Mouse (Mus musculus) neural tube, embryonic 14.5 days (tissue): ENCODE results near the gene Acbd4. TPM values are rescaled to one million over a fixed set of nuclear protein-coding genes. Genes with fewer than 3 reads are reported as not detected.

Experiments
- ATAC-seq: fragments of 200-750 bp; cut with Nextera tagmentation; 2 replicates; pipeline ENCODE4 v1.8.0; 2017; ENCODE audit warnings: low read depth, mild to moderate bottlenecking, moderate TSS enrichment, moderate library complexity
- H3K27ac ChIP-seq: fragments of 300-500 bp; sonication (generic); 2 replicates; pipeline ENCODE4 v1.5.1; 2014; ENCODE audit warnings: low read depth, mild to moderate bottlenecking, control low read depth, low read length, moderate library complexity, mixed read lengths
- H3K27me3 ChIP-seq: fragments of 300-500 bp; sonication (generic); 2 replicates; pipeline ENCODE4 v1.6.1; 2014; ENCODE audit warnings: low read length; ENCODE audit not compliant: control insufficient read depth, insufficient read depth
- H3K36me3 ChIP-seq: fragments of 300-500 bp; sonication (generic); 2 replicates; pipeline ENCODE4 v1.6.1; 2014; ENCODE audit warnings: low read length, mixed read lengths; ENCODE audit not compliant: control insufficient read depth, insufficient read depth
- H3K4me1 ChIP-seq: fragments of 300-500 bp; sonication (generic); 2 replicates; pipeline ENCODE4 v1.6.1; 2014; ENCODE audit warnings: low read length; ENCODE audit not compliant: control insufficient read depth, insufficient read depth
- H3K4me2 ChIP-seq: fragments of 300-500 bp; sonication (generic); 2 replicates; pipeline ENCODE4 v1.6.1; 2014; ENCODE audit warnings: mild to moderate bottlenecking, low read depth, low read length, control low read depth
- H3K4me3 ChIP-seq: fragments of 300-500 bp; sonication (generic); 2 replicates; pipeline ENCODE4 v1.5.1; 2014; ENCODE audit warnings: low read depth, low read length, control low read depth, mixed read lengths
- H3K9ac ChIP-seq: fragments of 300-500 bp; sonication (generic); replicated peaks from 2 replicates; pipeline ENCODE4 v1.6.1; 2014; ENCODE audit warnings: low read depth, mild to moderate bottlenecking, control low read depth, low read length, mixed read lengths
- H3K9me3 ChIP-seq: fragments of 300-500 bp; sonication (generic); 2 replicates; pipeline ENCODE4 v1.6.1; 2016; ENCODE audit warnings: low read length; ENCODE audit not compliant: control insufficient read depth
- WGBS: fragments of 180-500 bp; shearing (Covaris S2); extraction: QIAGEN DNeasy Blood & Tissue Kit; methylation state at CpG from one replicate; pipeline ENCODE4 v1.1.7; 2014; 5-methylcytosine and 5-hydroxymethylcytosine counted together
- polyA plus RNA-seq: library from polyadenylated mRNA; unstranded; fragments of >200 nt; fragmentation: Nextera tagmentation; extraction: Ambion mirVana; gene quantifications from 2 replicates; pipeline ENCODE4 v1.2.1, GENCODE M21; 2014

The Acbd4 gene
- polyA plus RNA-seq, 1 experiment from 2014 or later: 8.1 TPM

GRCm38 (mm10) chr11:103096979-103097894, 4.2 kb upstream of the Acbd4 start:
- WGBS: 26% methylated on average over 22 of the region's 22 CpGs
- Histone ChIP-seq H3K4me2 (no peak overlapping the region), H3K4me3 (no peak overlapping the region), H3K9me3 (no peaks in the 10 kb centered on the region), H3K27me3 (peaks cover 14% of the 10 kb centered on the region; the same call in 1 of the 2 replicates), H3K27ac (no peak overlapping the region), H3K9ac (no peak overlapping the region), H3K36me3 (no peaks in the 10 kb centered on the region), H3K4me1 (peaks cover 6% of the 10 kb centered on the region; the same call in 1 of the 2 replicates)
- ATAC-seq: no peak

GRCm38 (mm10) chr11:103098531-103099190, 2.8 kb upstream of the Acbd4 start:
- H3K4me2 ChIP-seq: no peak overlapping the region
- H3K27ac ChIP-seq: no peak overlapping the region
- no peaks in the 10 kb centered on the region for H3K9me3 ChIP-seq
- WGBS: 63% methylated on average over 11 of the region's 11 CpGs
- no peak for ATAC-seq
- H3K4me1 ChIP-seq: peaks cover 12% of the 10 kb centered on the region; the same call in 1 of the 2 replicates
- H3K36me3 ChIP-seq: no peaks in the 10 kb centered on the region
- no peak overlapping the region for H3K4me3 ChIP-seq
- H3K9ac ChIP-seq: no peak overlapping the region
- H3K27me3 ChIP-seq: peaks cover 17% of the 10 kb centered on the region; the same call in 1 of the 2 replicates

- WGBS: 66% methylated on average over 12 of the region's 12 CpGs
- Histone ChIP-seq H3K4me1 (peaks cover 12% of the 10 kb centered on the region; the same call in 1 of the 2 replicates), H3K4me3 (no peak overlapping the region), H3K27me3 (peaks cover 17% of the 10 kb centered on the region; the same call in 1 of the 2 replicates), H3K9ac (no peak overlapping the region), H3K9me3 (no peaks in the 10 kb centered on the region), H3K36me3 (no peaks in the 10 kb centered on the region), H3K4me2 (no peak overlapping the region), H3K27ac (no peak overlapping the region)
- ATAC-seq: no peak
Observed at GRCm38 (mm10) chr11:103099352-103099940, 2.0 kb upstream of the Acbd4 start.

- no peak for ATAC-seq
- Histone ChIP-seq H3K9me3 (no peaks in the 10 kb centered on the region), H3K9ac (no peak overlapping the region), H3K4me1 (peaks cover 12% of the 10 kb centered on the region; the same call in 1 of the 2 replicates), H3K4me2 (no peak overlapping the region), H3K36me3 (no peaks in the 10 kb centered on the region), H3K4me3 (no peak overlapping the region), H3K27ac (no peak overlapping the region), H3K27me3 (peaks cover 17% of the 10 kb centered on the region; the same call in 1 of the 2 replicates)
- WGBS: 72% methylated on average over 8 of the region's 8 CpGs
Observed at GRCm38 (mm10) chr11:103100361-103100760, 1.1 kb upstream of the Acbd4 start.

- ATAC-seq: peak; percentile 50; the same call in 1 of the 2 replicates
- WGBS: 2% methylated on average over 30 of the region's 30 CpGs
- peaks cover 17% of the 10 kb centered on the region; the same call in 1 of the 2 replicates for H3K27me3 ChIP-seq
Observed at GRCm38 (mm10) chr11:103101866-103102501, 502 bp downstream of the Acbd4 start.

GRCm38 (mm10) chr11:103102725-103103349, 1.4 kb downstream of the Acbd4 start:
- no peaks in the 10 kb centered on the region for H3K9me3 ChIP-seq
- peak overlapping the region; percentile 33 for H3K4me3 ChIP-seq
- H3K36me3 ChIP-seq: no peaks in the 10 kb centered on the region
- H3K27me3 ChIP-seq: peaks cover 17% of the 10 kb centered on the region; the same call in 1 of the 2 replicates
- 0 out of 2 replicates have a peak overlapping the region, but pooled peaks have one; percentile 16 for H3K9ac ChIP-seq
- under 1% methylated on average over 35 of the region's 35 CpGs for WGBS
- no peak overlapping the region for H3K27ac ChIP-seq
- ATAC-seq: peak; percentile 79
- peak overlapping the region; percentile 57 for H3K4me2 ChIP-seq
- peaks cover 12% of the 10 kb centered on the region; the same call in 1 of the 2 replicates for H3K4me1 ChIP-seq

More at GRCm38 (mm10) chr11:103101866-103102501, 502 bp downstream of the Acbd4 start:
- peak overlapping the region; percentile 33 for H3K4me3 ChIP-seq
- peaks cover 12% of the 10 kb centered on the region; the same call in 1 of the 2 replicates for H3K4me1 ChIP-seq
- no peaks in the 10 kb centered on the region for H3K36me3 ChIP-seq
- H3K9me3 ChIP-seq: no peaks in the 10 kb centered on the region
- peak overlapping the region; percentile 41 for H3K9ac ChIP-seq
- peak overlapping the region; percentile 57 for H3K4me2 ChIP-seq
- no peak overlapping the region for H3K27ac ChIP-seq

- ATAC-seq: no peak
- peaks cover 12% of the 10 kb centered on the region; the same call in 1 of the 2 replicates for H3K4me1 ChIP-seq
Observed at GRCm38 (mm10) chr11:103103621-103104020, 2.1 kb downstream of the Acbd4 start.

GRCm38 (mm10) chr11:103104469-103104868, 3.0 kb downstream of the Acbd4 start:
- 75% methylated on average over 7 of the region's 7 CpGs for WGBS
- Histone ChIP-seq H3K36me3 (no peaks in the 10 kb centered on the region), H3K9ac (no peak overlapping the region), H3K4me3 (no peak overlapping the region), H3K4me1 (peaks cover 12% of the 10 kb centered on the region; the same call in 1 of the 2 replicates), H3K27me3 (peaks cover 14% of the 10 kb centered on the region; the same call in 1 of the 2 replicates), H3K9me3 (no peaks in the 10 kb centered on the region), H3K27ac (no peak overlapping the region), H3K4me2 (no peak overlapping the region)
- no peak for ATAC-seq

More at GRCm38 (mm10) chr11:103103621-103104020, 2.1 kb downstream of the Acbd4 start:
- Histone ChIP-seq H3K4me2 (no peak overlapping the region), H3K27me3 (peaks cover 17% of the 10 kb centered on the region; the same call in 1 of the 2 replicates), H3K27ac (no peak overlapping the region), H3K9ac (no peak overlapping the region), H3K4me3 (peak overlapping the region; percentile 33; the same call in 1 of the 2 replicates), H3K36me3 (no peaks in the 10 kb centered on the region), H3K9me3 (no peaks in the 10 kb centered on the region)
- 55% methylated on average over 8 of the region's 8 CpGs for WGBS
